Mouse (Mus musculus) heart, adult 2 months (tissue): ENCODE data around the gene Atxn7. TPM values are rescaled to one million over a fixed set of nuclear protein-coding genes. Genes with fewer than 3 reads are reported as not detected.
A peak's percentile ranks its signal among the peaks of the same experiment; 100 is the strongest.

ENCODE experiments used
- DNase-seq, 2 experiments: peaks; one replicate each; pipeline ENCODE4 v3.0.0; 2021
- H3K27ac ChIP-seq: fragments of 200-600 bp; 2 replicates; pipeline ENCODE4 v1.8.1; 2022
- H3K27me3 ChIP-seq: fragments of 200-500 bp; 2 replicates; pipeline ENCODE4 v1.6.1; 2012; ENCODE audit warnings: mild to moderate bottlenecking, low read length, inconsistent platforms, mixed read lengths; ENCODE audit not compliant: control insufficient read depth, insufficient read depth
- H3K36me3 ChIP-seq: fragments of 200-500 bp; 2 replicates; pipeline ENCODE4 v1.6.1; 2012; ENCODE audit warnings: low read length, inconsistent platforms; ENCODE audit not compliant: control insufficient read depth, insufficient read depth
- H3K4me1 ChIP-seq: fragments of 200-500 bp; 2 replicates; pipeline ENCODE4 v1.6.1; 2011; ENCODE audit warnings: low read length; ENCODE audit not compliant: control insufficient read depth, insufficient read depth
- H3K4me3 ChIP-seq: fragments of 200-600 bp; 2 replicates; pipeline ENCODE4 v1.8.1; 2022
- H3K79me2 ChIP-seq: fragments of 200-500 bp; replicated peaks from 2 replicates; pipeline ENCODE4 v1.6.1; 2012; ENCODE audit warnings: mild to moderate bottlenecking, inconsistent platforms, low read length, moderate library complexity, mixed read lengths; ENCODE audit not compliant: control insufficient read depth, insufficient read depth
- H3K9ac ChIP-seq: fragments of 200-500 bp; 2 replicates; pipeline ENCODE4 v1.6.1; 2012; ENCODE audit warnings: low read depth, mild to moderate bottlenecking, control low read depth, inconsistent platforms, low read length, mixed read lengths
- CTCF ChIP-seq: fragments of 200-600 bp; IDR thresholded peaks from 2 replicates; pipeline ENCODE4 v1.8.1; 2022; ENCODE audit warnings: antibody characterized with exemption, mild to moderate bottlenecking, moderate library complexity
- EP300 ChIP-seq: fragments of 200-500 bp; IDR thresholded peaks from 2 replicates; pipeline ENCODE4 v1.6.1; 2011; ENCODE audit warnings: low read depth, low read length, control low read depth; ENCODE audit not compliant: insufficient read depth
- POLR2A ChIP-seq: fragments of 200-500 bp; IDR thresholded peaks from 2 replicates; pipeline ENCODE4 v1.6.1; 2011; ENCODE audit warnings: mild to moderate bottlenecking, low read depth, low read length, control low read depth; ENCODE audit not compliant: insufficient read depth
- WGBS: fragments of 180-500 bp; shearing (Covaris S2); methylation state at CpG from one replicate; pipeline ENCODE4 v1.1.7; 2018; 5-methylcytosine and 5-hydroxymethylcytosine counted together
- intact Hi-C: fragments of 180-260 bp; cut with DNase I; formaldehyde crosslinking; loops from one replicate; pipeline ENCODE4 v1.15.1; 2025
- polyA plus RNA-seq: library from polyadenylated mRNA; depleted of rRNA; stranded (reverse); fragments of >200 nt; gene quantifications from 2 replicates; pipeline ENCODE4 v1.2.3, GENCODE M21; 2012
- total RNA-seq, 2 experiments: library from RNA; stranded (reverse); gene quantifications; 2 replicates each; pipeline ENCODE4 v1.2.3; 2021

Atxn7 gene
- total and polyA plus RNA-seq, 3 experiments, result 13.9 to 16.2 (median 16.1) TPM

DNA sequence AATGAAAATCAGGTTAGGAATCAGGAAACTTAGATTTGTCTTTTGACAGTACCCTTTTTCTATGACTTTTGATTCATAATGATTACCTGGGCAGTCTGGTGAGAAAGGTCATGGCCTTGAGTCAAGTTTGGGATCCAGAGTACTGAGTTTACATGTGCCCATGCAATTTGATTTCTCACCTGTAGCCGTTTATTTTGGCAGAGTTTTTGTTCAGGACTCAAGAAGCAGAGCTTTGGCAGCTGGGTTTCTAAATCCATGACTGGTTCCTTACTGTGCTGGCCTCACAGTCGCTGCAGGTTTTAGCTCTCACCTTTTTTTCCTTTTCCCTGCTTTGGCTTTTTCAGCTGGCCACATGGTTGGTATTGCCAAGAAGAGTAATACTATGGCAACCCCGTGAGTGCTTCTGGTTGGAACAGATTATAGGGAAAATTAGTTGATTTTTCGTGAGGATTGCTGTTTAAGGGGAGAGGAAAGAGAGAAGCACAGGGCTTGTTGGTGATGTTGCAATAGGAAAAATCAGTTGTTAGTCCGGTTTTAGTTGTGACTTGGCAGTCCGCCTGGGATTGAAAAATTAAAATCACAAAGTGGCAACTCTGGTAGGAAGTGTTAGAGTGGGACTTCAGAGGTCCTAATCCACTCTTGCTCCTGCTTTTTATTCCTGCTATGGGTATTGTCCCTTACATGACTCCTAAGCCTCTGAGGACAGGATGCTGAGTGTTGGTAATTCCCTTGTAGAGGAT lies 53.6 kb downstream of the Atxn7 start:
- Histone ChIP-seq H3K27ac (no peak overlapping the region), H3K79me2 (peaks cover 2% of the 10 kb centered on the region; the same call in 1 of the 2 replicates), H3K27me3 (no peaks in the 10 kb centered on the region), H3K9ac (no peak overlapping the region), H3K4me1 (peaks cover 3% of the 10 kb centered on the region), H3K36me3 (peaks cover 3% of the 10 kb centered on the region; the same call in 1 of the 2 replicates), H3K4me3 (no peak overlapping the region)
- intact Hi-C loops, result loop anchor here (5.0 kb wide), 1 partner anchor 82 kb away; no protein-coding TSS in a partner anchor
- TF ChIP-seq EP300 (no peak), POLR2A (no peak), CTCF (no peak)
- DNase-seq, result no peak
- 68% methylated on average over 6 of the region's 6 CpGs for WGBS

DNA sequence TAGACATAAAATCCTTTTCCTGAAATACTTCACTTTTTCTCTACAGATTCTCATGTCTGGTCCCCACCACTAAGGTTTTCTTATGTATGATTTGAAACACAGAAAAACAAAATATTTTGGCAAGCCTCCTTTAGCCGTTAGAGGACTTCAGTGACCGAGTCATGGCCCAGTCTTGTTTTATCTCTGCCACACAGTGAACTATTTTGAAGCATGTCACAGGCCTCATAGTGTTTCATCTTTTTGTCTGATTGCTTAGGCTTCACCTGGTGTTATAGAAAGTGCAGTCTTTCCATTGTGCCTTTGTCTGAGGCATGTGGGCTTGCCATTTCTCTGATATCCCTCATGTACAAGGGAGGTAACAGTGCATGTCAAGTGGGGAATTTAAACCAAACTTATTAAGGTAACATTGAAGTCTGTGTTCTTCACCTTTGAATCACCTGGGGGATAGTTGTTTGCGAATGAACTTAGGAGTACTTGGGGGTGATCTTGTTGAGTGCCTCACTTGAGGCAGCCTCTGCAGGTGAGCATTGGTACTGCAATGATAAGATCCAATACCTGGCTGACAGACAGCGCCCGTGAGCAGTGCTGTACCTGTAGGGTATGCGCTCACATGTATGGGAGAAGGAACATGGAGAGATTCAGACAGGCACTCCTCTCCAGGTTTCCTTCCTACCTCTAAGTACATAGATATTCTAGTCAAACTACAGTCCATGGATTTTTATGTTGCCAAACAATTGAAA lies 58.1 kb downstream of the Atxn7 start:
- no peaks in the 10 kb centered on the region for H3K27me3 ChIP-seq
- H3K4me3 ChIP-seq, result no peak overlapping the region
- no peak overlapping the region for H3K9ac ChIP-seq
- WGBS, result 84% methylated on average over 6 of the region's 6 CpGs
- intact Hi-C loops, result no loop called here
- TF ChIP-seq POLR2A (no peak), CTCF (peak; percentile 64), EP300 (no peak)
- no peak overlapping the region for H3K27ac ChIP-seq
- H3K4me1 ChIP-seq, result no peaks in the 10 kb centered on the region
- peaks cover 2% of the 10 kb centered on the region; the same call in 1 of the 2 replicates for H3K79me2 ChIP-seq
- H3K36me3 ChIP-seq, result peaks cover 5% of the 10 kb centered on the region; the same call in 1 of the 2 replicates
- no peak for DNase-seq

DNA sequence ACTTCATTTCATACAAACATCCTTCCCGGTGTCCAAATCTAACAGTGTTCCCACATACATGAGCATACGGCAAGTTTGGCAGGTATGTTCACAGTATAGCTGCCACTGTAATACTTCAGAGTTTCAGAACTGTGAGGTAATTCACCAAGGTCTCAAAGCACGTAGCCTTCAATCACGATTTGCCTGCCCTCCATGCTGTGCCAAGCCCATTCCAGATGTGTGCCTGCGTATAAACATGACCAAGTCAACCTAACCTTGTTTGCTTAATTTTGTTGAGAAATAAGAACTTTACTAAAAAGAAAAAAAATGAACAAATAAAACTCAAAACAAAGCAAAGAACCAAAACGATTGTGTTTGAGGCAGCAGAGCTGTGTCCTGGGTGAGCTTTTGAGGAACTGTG lies 60.0 kb downstream of the Atxn7 start:
- intact Hi-C loops, result no loop called here
- H3K4me1 ChIP-seq, result no peaks in the 10 kb centered on the region
- peaks cover 5% of the 10 kb centered on the region; the same call in 1 of the 2 replicates for H3K36me3 ChIP-seq
- H3K27ac ChIP-seq, result no peak overlapping the region
- H3K79me2 ChIP-seq, result no peaks in the 10 kb centered on the region; the same call in 1 of the 2 replicates
- no peaks in the 10 kb centered on the region for H3K27me3 ChIP-seq
- 91% methylated on average over 6 of the region's 6 CpGs for WGBS
- DNase-seq, result no peak
- no peak overlapping the region for H3K9ac ChIP-seq
- TF ChIP-seq POLR2A, result no peak
- TF ChIP-seq CTCF, result no peak
- TF ChIP-seq EP300, result no peak
- no peak overlapping the region for H3K4me3 ChIP-seq

DNA sequence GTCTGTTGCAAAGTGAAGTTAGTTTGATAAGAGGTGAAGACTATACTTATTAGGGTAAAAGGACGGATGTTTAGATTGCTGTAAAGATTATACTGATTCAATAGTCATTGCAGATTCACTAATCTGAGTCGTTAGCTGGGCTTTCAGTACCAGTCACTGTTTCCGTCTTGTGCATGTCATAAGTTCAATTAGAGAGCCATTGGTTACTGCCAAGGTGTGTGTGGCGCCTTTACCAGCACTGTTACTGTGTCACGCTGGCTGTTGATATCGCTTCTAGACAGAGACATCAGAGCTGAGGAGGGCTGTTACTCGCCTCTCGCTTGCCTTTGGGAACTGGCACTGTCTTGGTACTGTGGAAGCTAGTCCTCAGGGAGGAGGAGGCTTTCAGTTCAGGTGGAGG lies 64.6 kb downstream of the Atxn7 start:
- WGBS, result 92% methylated on average over 8 of the region's 8 CpGs
- Histone ChIP-seq H3K27ac (no peak overlapping the region), H3K9ac (no peak overlapping the region), H3K27me3 (no peaks in the 10 kb centered on the region), H3K4me3 (no peak overlapping the region), H3K36me3 (peaks cover 4% of the 10 kb centered on the region), H3K4me1 (no peaks in the 10 kb centered on the region), H3K79me2 (peaks cover 2% of the 10 kb centered on the region; the same call in 1 of the 2 replicates)
- TF ChIP-seq EP300 (no peak), POLR2A (no peak), CTCF (no peak)
- no peak for DNase-seq
- intact Hi-C loops, result no loop called here

DNA sequence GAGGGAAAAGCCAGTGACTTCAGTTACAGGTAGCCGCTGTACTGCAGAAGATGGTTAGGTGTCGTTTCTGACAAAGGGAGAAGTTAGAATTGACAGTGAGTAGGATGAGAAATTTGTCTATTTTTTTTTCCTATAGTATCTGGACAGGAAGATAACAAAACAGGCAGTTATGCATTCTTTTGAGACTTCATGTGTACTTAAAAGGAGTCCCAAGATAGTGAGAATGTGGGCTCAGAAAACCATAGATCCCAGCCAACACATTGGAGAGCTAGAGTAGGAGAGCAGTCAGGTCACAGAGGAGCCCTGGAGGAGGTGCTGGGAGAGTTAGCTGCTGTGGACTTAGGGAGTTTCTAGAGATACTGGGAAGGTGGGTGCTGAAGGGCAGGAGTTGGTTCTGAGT lies 69.4 kb downstream of the Atxn7 start:
- no peaks in the 10 kb centered on the region for H3K27me3 ChIP-seq
- no peak overlapping the region for H3K27ac ChIP-seq
- H3K79me2 ChIP-seq, result peaks cover 4% of the 10 kb centered on the region; the same call in 1 of the 2 replicates
- H3K4me1 ChIP-seq, result no peaks in the 10 kb centered on the region
- no peak overlapping the region for H3K4me3 ChIP-seq
- DNase-seq, result no peak
- intact Hi-C loops, result no loop called here
- no peak overlapping the region for H3K9ac ChIP-seq
- TF ChIP-seq POLR2A (no peak), EP300 (no peak), CTCF (no peak)
- peaks cover 4% of the 10 kb centered on the region for H3K36me3 ChIP-seq
- 81% methylated on average over 2 of the region's 2 CpGs for WGBS
